Mouse (Mus musculus) kidney, postnatal 10 days (tissue): ENCODE data around the gene Aldh1l1.

ENCODE experiments used
- DNase-seq: peaks from one replicate; pipeline ENCODE4 v3.0.0; 2021; ENCODE audit warnings: mixed read lengths

Gene Aldh1l1

GRCm38 (mm10) chr6:90486176-90486921, at the start of gene Aldh1l1:
Aldh1l1 (plus strand) TSS chr6:90486427.
- DNase-seq: no peak

- DNase-seq: no peak
These were observed 49.2 kb upstream of the Aldh1l1 start for GRCm38 (mm10) chr6:90437041-90437440.

DNA sequence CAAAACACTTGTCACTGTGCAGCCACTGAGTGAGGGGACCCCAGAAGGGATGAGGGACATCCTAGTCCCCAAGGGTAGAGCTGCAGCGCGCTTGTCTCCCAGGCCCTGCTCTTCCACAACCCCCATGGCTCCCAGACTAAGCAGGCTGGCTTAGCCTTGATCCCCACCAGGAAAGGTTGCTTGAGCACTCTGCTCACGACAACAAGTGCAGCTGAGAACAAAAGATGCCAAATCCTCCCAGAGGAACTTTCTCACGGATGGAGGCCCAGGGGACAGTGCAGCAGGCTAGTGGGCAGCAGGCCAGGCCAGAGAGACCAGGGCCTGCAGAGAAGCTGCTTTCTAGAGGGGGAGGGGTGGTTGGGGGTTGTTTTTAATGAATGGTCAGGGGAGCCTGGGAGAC, 39.3 kb upstream of the Aldh1l1 start:
- no peak for DNase-seq

DNA sequence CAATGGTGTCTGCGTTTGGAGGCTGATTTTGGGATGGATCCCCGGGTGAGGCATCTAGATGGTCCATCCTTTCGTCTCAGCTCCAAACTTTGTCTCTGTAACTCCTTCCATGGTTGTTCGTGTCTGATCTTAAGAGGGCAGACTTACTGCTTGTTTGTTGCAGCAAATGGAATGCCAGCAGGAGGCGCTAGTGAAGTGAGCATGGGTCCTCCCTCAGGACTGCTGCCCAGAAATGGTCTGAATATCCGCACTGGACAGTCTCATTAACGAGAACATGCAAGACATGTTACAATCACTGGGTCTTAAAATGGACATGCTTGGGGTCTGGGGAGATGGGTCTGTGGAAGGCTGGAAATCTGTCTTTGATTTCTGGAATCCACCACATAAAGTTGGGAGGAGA, 36.0 kb upstream of the Aldh1l1 start:
- DNase-seq: peak; percentile 95

DNA sequence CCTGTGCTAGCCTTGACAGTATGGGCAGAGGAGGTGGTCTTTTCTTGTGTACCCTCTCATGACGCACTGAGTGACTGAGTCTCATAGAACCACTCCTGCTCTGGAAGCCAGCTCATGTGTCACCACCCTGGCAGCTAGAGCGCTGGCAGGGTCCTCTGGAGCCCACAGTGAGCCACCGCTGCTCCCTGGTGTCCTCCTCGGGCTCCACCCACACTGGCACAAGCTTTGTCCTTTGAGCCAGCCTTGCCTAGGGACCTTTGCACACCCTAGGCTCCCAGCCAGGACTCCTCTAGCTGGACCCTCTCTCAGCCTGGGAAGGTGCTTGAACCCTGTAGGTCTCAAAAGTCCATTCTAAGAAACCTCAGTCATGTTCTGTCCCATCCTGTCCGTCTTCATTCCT, 35.5 kb upstream of the Aldh1l1 start:
- peak; percentile 81 for DNase-seq

DNA sequence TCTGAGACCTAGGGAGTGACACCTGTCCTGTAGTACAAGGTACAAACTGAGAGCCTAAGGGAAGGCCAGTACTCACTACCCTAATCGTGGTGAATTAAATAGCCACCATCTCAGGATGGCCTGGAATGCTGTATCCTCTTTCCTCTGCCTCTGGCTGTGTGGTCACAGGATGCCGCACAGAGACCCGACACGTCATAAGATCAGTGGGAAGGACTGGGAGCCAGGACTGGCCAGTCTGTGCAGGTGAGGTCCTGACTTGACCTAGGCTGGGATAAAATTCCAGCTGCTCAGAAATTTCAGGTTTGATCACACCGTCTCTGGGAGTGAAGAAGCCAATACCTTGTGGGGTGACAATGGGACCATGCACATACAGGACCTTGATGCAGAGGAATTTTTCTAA, 34.7 kb upstream of the Aldh1l1 start:
- no peak for DNase-seq

DNA sequence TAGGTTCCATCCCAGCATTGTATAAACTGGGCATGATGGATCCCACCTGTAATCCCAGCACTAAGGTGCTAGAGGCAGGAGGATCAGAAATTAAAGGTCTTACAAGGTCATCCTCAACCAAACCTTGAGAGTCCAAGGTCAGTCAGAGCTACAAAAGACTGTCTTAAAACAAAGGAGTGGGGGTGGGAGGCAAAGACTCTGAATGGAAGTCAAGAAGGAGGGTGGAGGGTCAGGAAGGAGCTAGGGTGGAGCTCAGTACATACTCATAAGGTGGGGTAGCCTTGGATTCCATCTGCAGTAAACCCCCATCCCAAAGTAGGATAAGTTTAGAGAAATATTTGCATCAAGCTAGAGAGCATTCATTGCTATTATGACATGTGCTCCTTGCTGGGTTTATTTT, 33.6 kb upstream of the Aldh1l1 start:
- DNase-seq: no peak

DNA sequence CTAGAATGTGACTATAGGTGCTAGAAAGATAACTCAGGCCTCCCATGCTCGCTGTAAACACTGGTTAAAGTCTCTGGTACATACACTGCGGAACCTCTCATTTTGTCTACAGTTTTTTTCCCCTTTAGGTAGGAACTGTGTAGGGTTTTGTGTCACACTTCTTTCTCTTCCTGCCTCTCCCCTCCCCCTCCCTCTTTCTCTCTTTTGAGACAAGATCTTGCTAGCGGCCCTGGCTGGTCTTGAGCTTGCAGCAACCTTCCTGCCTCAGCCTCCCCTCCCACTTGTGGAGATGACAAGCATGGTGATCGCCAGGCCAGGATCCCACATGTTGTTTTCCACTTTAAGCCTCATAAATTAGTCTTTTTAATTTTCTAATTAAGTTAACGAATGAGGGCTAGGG, 32.5 kb upstream of the Aldh1l1 start:
- DNase-seq: no peak

- DNase-seq: peak; percentile 60
These were observed 28.8 kb upstream of the Aldh1l1 start for GRCm38 (mm10) chr6:90457421-90457820.

DNA sequence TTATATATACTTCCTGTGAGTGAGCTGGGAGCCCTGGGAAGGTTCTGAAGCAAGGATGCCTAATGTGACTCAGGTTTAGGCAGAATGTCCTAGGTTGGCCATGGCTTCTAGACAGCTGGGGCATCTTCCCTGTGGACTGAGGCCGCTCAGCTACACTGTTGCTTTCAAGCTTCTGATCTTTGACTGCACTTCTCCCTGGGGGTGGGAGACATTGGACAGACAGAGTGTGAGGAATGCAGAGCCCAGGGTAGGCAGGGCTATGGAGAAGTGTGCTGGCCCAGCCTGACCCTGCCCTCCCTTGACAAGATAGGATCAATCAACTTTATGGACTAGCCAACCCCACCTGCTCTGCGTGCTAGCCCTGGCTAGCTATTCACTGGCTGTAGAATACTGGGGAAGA, 25.0 kb upstream of the Aldh1l1 start:
- no peak for DNase-seq

DNA sequence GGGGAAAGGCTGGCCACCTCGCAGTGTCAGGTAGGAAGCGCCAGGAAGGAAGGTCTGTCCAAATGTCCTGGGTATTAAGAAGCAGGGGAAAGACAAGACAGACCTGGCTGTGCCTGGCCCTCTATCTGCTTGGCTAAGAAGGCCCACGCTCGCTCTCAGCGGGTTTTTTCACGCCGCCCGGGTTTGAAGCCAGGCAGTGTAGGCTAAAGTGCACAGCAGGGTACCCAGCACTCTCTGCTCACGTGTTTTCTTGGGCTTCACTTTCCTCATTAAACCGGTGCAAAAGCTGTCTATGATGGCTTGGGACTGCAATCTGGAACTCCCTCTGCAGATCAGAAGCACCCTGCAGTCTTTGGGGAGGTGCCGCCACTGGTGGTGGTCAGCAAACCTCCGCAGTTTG, 24.5 kb upstream of the Aldh1l1 start:
- no peak for DNase-seq

DNA sequence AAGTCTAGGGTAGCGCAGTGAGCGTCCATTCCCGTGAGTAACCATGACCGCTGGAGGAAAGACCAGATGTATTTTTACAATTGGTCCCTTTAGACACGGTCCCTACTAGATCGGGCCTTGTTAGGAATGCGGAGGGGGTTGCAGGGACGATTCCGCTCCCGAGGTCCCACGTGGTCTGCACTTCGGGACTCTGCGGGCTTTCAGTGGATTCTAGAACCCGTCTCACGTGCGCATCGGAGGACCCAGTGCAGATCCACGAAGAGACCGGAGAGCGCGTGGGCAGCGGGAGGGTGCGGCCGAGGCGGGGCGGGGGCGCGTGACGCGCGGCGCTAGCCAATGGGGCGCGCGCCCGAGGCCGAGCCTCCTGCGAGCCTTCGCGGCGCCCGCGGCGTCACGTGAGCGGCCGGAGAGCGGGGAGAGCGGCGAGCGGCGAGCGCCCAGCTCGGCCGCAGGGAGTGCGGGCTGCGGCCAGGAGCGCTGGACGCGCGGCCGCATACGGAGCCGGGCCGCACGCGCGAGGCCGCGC, 24.0 kb upstream of the Aldh1l1 start, which contains the start of gene Klf15:
Gene Klf15, plus strand, starts transcription at position 396 of the 526 bp plus-strand sequence.
- peak; percentile 90 for DNase-seq

DNA sequence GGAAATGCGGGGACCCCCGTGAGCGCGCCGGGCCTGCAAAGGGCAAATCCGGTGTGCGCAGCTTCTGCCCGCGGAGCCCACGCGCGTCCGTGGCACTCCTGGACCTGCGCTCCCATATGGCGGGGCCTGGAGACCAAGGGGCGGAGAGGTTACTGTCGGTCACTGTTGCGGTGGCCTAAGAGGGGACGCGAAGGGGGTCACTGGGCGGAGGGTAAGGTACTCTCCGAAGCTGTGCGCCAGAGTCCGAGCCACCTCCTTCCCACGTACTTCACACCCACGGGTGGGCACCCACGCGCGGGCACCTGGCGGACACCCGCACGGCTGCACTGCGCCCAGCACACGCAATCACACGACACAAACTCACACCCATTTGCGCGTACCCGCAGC, 23.4 kb upstream of the Aldh1l1 start:
- DNase-seq: no peak

- peak; percentile 93 for DNase-seq
These were observed 22.9 kb upstream of the Aldh1l1 start for GRCm38 (mm10) chr6:90463228-90463862.

DNA sequence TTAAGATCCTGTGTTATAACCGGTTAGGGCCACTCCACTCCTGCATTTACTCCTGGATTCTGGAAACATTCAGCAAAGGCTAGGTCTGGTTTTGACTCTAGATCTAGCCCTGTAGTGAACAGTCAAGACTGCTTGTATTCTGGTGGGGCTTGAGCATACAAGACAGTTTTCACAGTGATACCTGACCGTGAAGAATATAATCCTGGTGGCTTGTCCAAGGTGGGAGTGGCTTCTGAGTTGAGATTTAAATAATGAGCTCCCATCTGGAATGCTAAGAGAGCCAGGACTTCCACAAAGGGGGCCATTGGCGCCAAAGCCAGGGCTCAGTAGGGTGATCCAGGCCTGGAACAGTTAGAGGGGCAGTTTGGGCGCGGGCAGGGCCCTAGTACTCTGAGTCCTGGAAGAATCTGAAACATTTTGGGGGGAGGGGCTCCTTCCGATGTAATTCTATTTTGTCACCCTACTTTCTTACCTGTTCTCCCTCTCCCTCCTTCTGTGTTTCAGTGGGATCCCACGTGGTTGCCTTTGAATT, 22.3 kb upstream of the Aldh1l1 start:
- DNase-seq: no peak

DNA sequence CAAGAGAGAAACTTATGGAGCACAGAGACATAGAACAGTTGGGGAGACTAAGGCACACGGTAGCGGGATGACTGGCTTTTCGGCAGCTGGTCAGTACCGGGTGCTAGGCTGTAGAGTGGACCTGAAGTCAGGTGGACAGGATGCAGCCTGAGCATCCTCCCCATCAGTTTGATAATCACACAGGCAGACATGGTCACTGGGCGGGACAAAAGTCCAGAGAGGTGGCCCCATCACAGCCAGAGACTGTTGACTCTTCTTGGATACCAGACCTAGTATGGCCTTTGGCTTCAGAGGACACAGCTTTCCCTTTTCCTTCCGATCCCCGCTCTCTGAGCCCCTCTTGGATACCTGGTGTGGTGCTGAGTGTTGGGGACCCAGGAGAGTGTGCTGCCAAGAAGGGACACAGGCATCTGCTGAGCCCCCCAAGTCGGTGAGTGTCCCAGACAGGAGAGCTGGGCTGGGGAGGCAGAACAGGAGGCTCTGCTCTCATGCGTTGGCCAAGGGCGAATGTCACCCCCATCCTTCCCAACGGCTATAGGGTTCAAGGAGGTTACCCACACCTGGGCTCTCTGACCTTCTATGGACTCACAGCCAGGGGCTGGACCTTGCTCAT, 21.1 kb upstream of the Aldh1l1 start:
- no peak for DNase-seq

DNA sequence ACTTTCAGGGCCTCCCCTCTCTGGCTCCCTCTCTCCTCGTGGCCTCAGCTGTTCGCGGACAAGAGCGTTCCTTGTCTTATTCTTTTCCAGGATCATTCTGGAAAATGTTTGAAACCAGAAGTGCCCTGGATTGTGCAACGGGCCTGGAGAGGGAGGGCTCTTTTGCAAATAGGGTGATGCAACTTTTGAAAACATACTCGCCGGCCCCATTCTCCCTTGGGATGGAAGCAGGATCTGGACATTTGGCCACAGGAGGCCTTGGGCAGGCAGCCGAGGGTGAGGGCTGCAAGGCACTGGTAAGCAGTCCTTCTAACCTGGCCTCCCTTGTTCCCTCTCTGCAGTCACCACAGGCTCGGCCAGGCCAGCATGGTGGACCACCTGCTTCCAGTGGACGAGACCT, 20.1 kb upstream of the Aldh1l1 start:
- DNase-seq: no peak

- DNase-seq: no peak
These were observed 19.3 kb upstream of the Aldh1l1 start for GRCm38 (mm10) chr6:90466847-90467410.

GRCm38 (mm10) chr6:90468216-90468615, 18.0 kb upstream of the Aldh1l1 start:
- no peak for DNase-seq

GRCm38 (mm10) chr6:90469041-90469440, 17.2 kb upstream of the Aldh1l1 start:
- no peak for DNase-seq

DNA sequence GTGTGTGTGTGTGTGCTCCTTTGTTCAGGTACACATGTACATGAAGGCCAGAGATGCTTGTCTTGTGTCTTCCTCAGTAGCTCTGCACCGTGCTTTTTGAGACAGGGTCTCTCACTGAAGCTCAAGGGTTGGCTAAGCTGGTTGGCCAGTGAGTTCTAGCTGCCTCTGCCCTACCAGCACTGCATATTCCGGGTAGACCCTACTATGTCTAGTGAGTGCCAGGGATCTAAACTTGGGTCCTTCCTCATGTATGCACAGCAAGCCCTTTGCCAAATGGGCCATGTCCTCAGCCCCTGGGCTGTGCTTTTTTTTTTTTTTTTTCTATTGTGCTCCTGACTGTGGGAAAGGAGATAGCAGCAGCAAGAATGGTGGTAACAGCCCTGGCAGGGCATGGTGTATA, 16.0 kb upstream of the Aldh1l1 start:
- DNase-seq: no peak

DNA sequence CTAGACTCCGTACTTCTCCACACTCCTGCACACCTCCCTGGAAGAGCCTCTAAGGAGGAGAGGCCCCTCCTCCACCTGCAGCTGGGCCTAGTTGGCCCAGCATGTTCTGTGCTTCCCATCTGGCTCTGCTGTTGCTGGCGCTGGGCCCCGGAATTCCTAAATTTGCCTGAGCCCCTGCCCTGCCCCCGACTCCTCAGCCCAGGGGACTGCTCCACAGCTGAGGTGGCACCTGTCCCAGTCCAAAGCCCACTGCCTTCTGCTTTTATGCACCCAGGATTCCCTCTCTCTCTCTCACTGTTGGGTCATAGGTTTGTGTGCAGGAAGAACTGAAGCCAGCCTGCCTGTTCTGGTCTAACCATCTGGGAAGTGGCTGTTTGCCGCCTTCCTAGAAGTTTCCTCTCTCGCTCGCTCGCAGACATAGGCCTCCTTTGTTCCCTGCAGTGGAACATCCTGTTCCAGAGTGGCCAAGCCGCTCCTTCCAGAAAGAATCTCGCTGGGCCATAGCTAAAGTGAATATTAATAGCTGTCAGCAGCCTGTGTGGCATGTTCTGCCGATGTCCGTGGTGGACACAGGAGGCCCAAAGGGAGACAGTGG, 15.2 kb upstream of the Aldh1l1 start:
- DNase-seq: no peak

GRCm38 (mm10) chr6:90472079-90472478, 14.1 kb upstream of the Aldh1l1 start:
- no peak for DNase-seq
